Mouse (Mus musculus): Measurements from ENCODE around the gene Tnp2.

The Tnp2 gene

GRCm38 (mm10) chr16:10771769-10772510, 16.5 kb downstream of the Tnp2 start:
- in situ Hi-C loops (cut with MboI, MseI) = loop anchor here (10.0 to 25.0 kb wide), 2 partner anchors 110 to 357 kb away; partner anchors contain the start of gene Nubp1

GRCm38 (mm10) chr16:10770531-10771325, 17.7 kb downstream of the Tnp2 start:
- in situ Hi-C loops (cut with MboI, MseI) = loop anchor here (10.0 to 25.0 kb wide), 2 partner anchors 108 to 356 kb away; partner anchors contain the start of gene Nubp1

GRCm38 (mm10) chr16:10769661-10770060, 18.8 kb downstream of the Tnp2 start:
- in situ Hi-C loops (cut with MboI, MseI) = loop anchor here (10.0 to 25.0 kb wide), 2 partner anchors 107 to 355 kb away; partner anchors contain the start of gene Nubp1

- in situ Hi-C loops (cut with MboI, MseI) = loop anchor here (25.0 kb wide), 1 partner anchor 107 kb away; no protein-coding TSS in a partner anchor
Measured at GRCm38 (mm10) chr16:10768821-10769220, 19.6 kb downstream of the Tnp2 start.

GRCm38 (mm10) chr16:10767158-10767557, 21.3 kb downstream of the Tnp2 start:
- in situ Hi-C loops (cut with MboI, MseI) = loop anchor here (25.0 kb wide), 1 partner anchor 105 kb away; no protein-coding TSS in a partner anchor

- in situ Hi-C loops (cut with MboI, MseI) = loop anchor here (25.0 kb wide), 1 partner anchor 102 kb away; no protein-coding TSS in a partner anchor
Measured at GRCm38 (mm10) chr16:10764323-10764722, 24.1 kb downstream of the Tnp2 start.

GRCm38 (mm10) chr16:10763540-10764264, 24.8 kb downstream of the Tnp2 start:
- in situ Hi-C loops (cut with MboI, MseI) = loop anchor here (25.0 kb wide), 1 partner anchor 101 kb away; no protein-coding TSS in a partner anchor

GRCm38 (mm10) chr16:10762569-10763180, 25.8 kb downstream of the Tnp2 start:
- in situ Hi-C loops (cut with MboI, MseI) = loop anchor here (25.0 kb wide), 1 partner anchor 100 kb away; no protein-coding TSS in a partner anchor

- in situ Hi-C loops (cut with MboI, MseI) = loop anchor here (25.0 kb wide), 1 partner anchor 99 kb away; no protein-coding TSS in a partner anchor
Measured at GRCm38 (mm10) chr16:10761182-10761581, 27.3 kb downstream of the Tnp2 start.

- in situ Hi-C loops (cut with MboI, MseI) = loop anchor here (25.0 kb wide), 1 partner anchor 94 kb away; no protein-coding TSS in a partner anchor
Measured at GRCm38 (mm10) chr16:10756168-10756567, 32.3 kb downstream of the Tnp2 start.

- in situ Hi-C loops (cut with MboI, MseI) = loop anchor here (25.0 kb wide), 1 partner anchor 92 kb away; no protein-coding TSS in a partner anchor
Measured at GRCm38 (mm10) chr16:10754521-10755296, 33.8 kb downstream of the Tnp2 start.

GRCm38 (mm10) chr16:10749824-10750223, 38.6 kb downstream of the Tnp2 start:
- in situ Hi-C loops (cut with MboI, MseI) = loop anchor here (10.0 to 25.0 kb wide), 2 partner anchors 88 to 465 kb away; no protein-coding TSS in a partner anchor

- in situ Hi-C loops (cut with MboI, MseI) = loop anchor here (10.0 kb wide), 1 partner anchor 464 kb away; no protein-coding TSS in a partner anchor
Measured at GRCm38 (mm10) chr16:10749226-10749625, 39.2 kb downstream of the Tnp2 start.

- in situ Hi-C loops (cut with MboI, MseI) = loop anchor here (10.0 kb wide), 1 partner anchor 456 kb away; no protein-coding TSS in a partner anchor
Measured at GRCm38 (mm10) chr16:10741082-10741481, 47.4 kb downstream of the Tnp2 start.

GRCm38 (mm10) chr16:10739854-10740398, 48.5 kb downstream of the Tnp2 start:
- in situ Hi-C loops (cut with MboI, MseI) = loop anchor here (10.0 kb wide), 1 partner anchor 455 kb away; no protein-coding TSS in a partner anchor

- in situ Hi-C loops (cut with MboI, MseI) = no loop called here
Measured at GRCm38 (mm10) chr16:10738866-10739265, 49.6 kb downstream of the Tnp2 start.
